In the genomic region with DNA sequence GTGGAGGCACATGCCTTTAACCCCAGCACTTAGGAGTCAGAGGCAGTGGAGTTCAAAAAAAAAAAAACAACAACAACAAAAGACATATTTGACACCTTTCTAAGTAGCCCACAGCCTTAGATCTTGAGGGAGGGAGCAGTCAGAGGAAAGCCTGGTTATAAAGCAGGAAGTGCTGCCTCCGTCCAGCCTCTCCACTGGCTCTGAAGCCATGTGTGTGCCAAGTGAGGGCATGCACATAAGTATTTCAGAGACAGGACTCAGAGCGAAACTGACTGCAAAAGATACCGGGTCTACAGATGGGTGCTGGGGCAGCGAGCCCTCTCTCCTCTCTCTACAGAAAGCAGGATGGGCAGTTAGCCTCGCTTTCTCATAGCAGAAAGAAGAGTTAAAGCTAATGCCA, we compare ENCODE assay signal across 28 mouse cellular contexts.
DNase-seq lines count a peak whose midpoint lies in the region; ATAC-seq and TF ChIP-seq lines count a peak whose summit lies in the region.
"Had no signal": no experiment of that assay in that cellular context is flagged by ENCODE, and none has a peak within 500 bp of the region (broad histone marks: within the 10 kb centered on the region; RNA-seq: fewer than 3 reads in every experiment).

No protein-coding gene starts in this region.

- WGBS in heart, embryonic 12.5 days: 68% methylated on average over 5 of the region's 5 CpGs
- WGBS in intestine, embryonic 15.5 days: 62% methylated on average over 5 of the region's 5 CpGs
- 81% methylated on average over 5 of the region's 5 CpGs for WGBS in intestine, postnatal 0 days
- 84% methylated on average over 5 of the region's 5 CpGs for WGBS in neural tube, embryonic 15.5 days

- no peak for ATAC-seq in heart, embryonic 12.5 days (ENCODE audit: insufficient number of reproducible peaks, low FRiP score)
- no peak for ATAC-seq in intestine, embryonic 15.5 days
- no peak for ATAC-seq in intestine, postnatal 0 days
- no peak for ATAC-seq in neural tube, embryonic 15.5 days (ENCODE audit: low FRiP score)
- no peak for ATAC-seq in inflammation-experienced regulatory T-cells, adult 6 months
- ATAC-seq: activated CD4-positive, CD25-positive, alpha-beta regulatory T cell, adult 4 months; midbrain, embryonic 15.5 days had no signal

- H3K27ac ChIP-seq in heart, embryonic 12.5 days (ENCODE audit: poor library complexity, severe bottlenecking): no peak overlapping the region
- peak overlapping the region; percentile 32; the same call in 1 of the 2 replicates for H3K27ac ChIP-seq in intestine, embryonic 15.5 days
- H3K27ac ChIP-seq in intestine, postnatal 0 days (ENCODE audit: low read depth, low read length): no peak overlapping the region
- 0 out of 2 replicates have a peak overlapping the region, but pooled peaks have one; percentile 23 for H3K27ac ChIP-seq in neural tube, embryonic 15.5 days (replicated peaks)
- H3K27ac ChIP-seq: embryonic facial prominence, embryonic 13.5 days; layer of hippocampus, adult 2 months; limb, embryonic 13.5 days; liver, embryonic 13.5 days; midbrain, embryonic 15.5 days; stomach, embryonic 15.5 days had no signal

- TF ChIP-seq CTCF in intestine, postnatal 0 days (IDR thresholded peaks at IDR 0.05; ENCODE audit: low read depth): no peak

- DNase-seq in heart, adult 18-20 months: no peak
- DNase-seq in thymus, postnatal 4 days: peak; percentile 43
- DNase-seq in thymus, postnatal 25 days: no peak
- DNase-seq: adrenal gland, postnatal 10 days; cerebellum, adult 2 months; cerebellum, postnatal 36 days; embryo, embryonic 11 days; gastrocnemius, postnatal 36 days; kidney, adult 9 months; kidney, postnatal 14 days; layer of hippocampus, postnatal 36 days; liver, embryonic 13.5 days; lung, embryonic 14.5 days had no signal

- no peaks in the 10 kb centered on the region for H3K9me3 ChIP-seq in heart, embryonic 12.5 days (replicated peaks)
- H3K9me3 ChIP-seq in intestine, embryonic 15.5 days: no peaks in the 10 kb centered on the region
- no peaks in the 10 kb centered on the region for H3K9me3 ChIP-seq in intestine, postnatal 0 days (ENCODE audit: control insufficient read depth)
- H3K9me3 ChIP-seq in neural tube, embryonic 15.5 days (replicated peaks): no peaks in the 10 kb centered on the region
- H3K9me3 ChIP-seq: embryonic facial prominence, embryonic 13.5 days; forebrain, embryonic 12.5 days; limb, embryonic 13.5 days; liver, embryonic 13.5 days; megakaryocyte, embryonic 14.5 days; midbrain, embryonic 15.5 days; stomach, embryonic 15.5 days had no signal

- peaks cover 34% of the 10 kb centered on the region for H3K4me1 ChIP-seq in heart, embryonic 12.5 days (replicated peaks)
- H3K4me1 ChIP-seq in intestine, embryonic 15.5 days (replicated peaks): peaks cover 22% of the 10 kb centered on the region
- no peaks in the 10 kb centered on the region for H3K4me1 ChIP-seq in intestine, postnatal 0 days (replicated peaks; ENCODE audit: control insufficient read depth, insufficient read depth, low read length)
- H3K4me1 ChIP-seq in neural tube, embryonic 15.5 days: peaks cover 30% of the 10 kb centered on the region
- H3K4me1 ChIP-seq: liver, embryonic 13.5 days; megakaryocyte, embryonic 14.5 days had no signal

- H3K36me3 ChIP-seq in heart, embryonic 12.5 days: no peaks in the 10 kb centered on the region
- H3K36me3 ChIP-seq in intestine, embryonic 15.5 days: no peaks in the 10 kb centered on the region
- H3K36me3 ChIP-seq in intestine, postnatal 0 days (ENCODE audit: control insufficient read depth, insufficient read depth): no peaks in the 10 kb centered on the region
- no peaks in the 10 kb centered on the region for H3K36me3 ChIP-seq in neural tube, embryonic 15.5 days
- H3K36me3 ChIP-seq: embryonic facial prominence, embryonic 13.5 days; forebrain, embryonic 12.5 days; limb, embryonic 13.5 days; liver, embryonic 13.5 days; midbrain, embryonic 15.5 days; stomach, embryonic 15.5 days had no signal

- no peaks in the 10 kb centered on the region; the same call in 1 of the 2 replicates for H3K27me3 ChIP-seq in heart, embryonic 12.5 days (replicated peaks)
- no peaks in the 10 kb centered on the region for H3K27me3 ChIP-seq in intestine, embryonic 15.5 days (replicated peaks)
- no peaks in the 10 kb centered on the region for H3K27me3 ChIP-seq in intestine, postnatal 0 days (replicated peaks; ENCODE audit: control insufficient read depth, insufficient read depth, low read length)
- H3K27me3 ChIP-seq in neural tube, embryonic 15.5 days (replicated peaks): no peaks in the 10 kb centered on the region
- H3K27me3 ChIP-seq: embryonic facial prominence, embryonic 13.5 days; liver, embryonic 13.5 days; megakaryocyte, embryonic 14.5 days; stomach, embryonic 15.5 days had no signal

- no peak overlapping the region for H3K4me3 ChIP-seq in heart, embryonic 12.5 days
- H3K4me3 ChIP-seq in intestine, embryonic 15.5 days (replicated peaks): no peak overlapping the region
- H3K4me3 ChIP-seq in intestine, postnatal 0 days (ENCODE audit: low read depth, low read length): no peak overlapping the region
- no peak overlapping the region for H3K4me3 ChIP-seq in neural tube, embryonic 15.5 days (replicated peaks)
- H3K4me3 ChIP-seq: embryonic facial prominence, embryonic 13.5 days; erythroblast, embryonic 14.5 days; forebrain, embryonic 12.5 days; layer of hippocampus, adult 2 months; limb, embryonic 13.5 days; liver, embryonic 13.5 days; megakaryocyte, embryonic 14.5 days; midbrain, embryonic 15.5 days; stomach, embryonic 15.5 days had no signal

- no peak overlapping the region for H3K4me2 ChIP-seq in heart, embryonic 12.5 days
- H3K4me2 ChIP-seq in intestine, embryonic 15.5 days (replicated peaks): no peak overlapping the region
- no peak overlapping the region for H3K4me2 ChIP-seq in intestine, postnatal 0 days (replicated peaks; ENCODE audit: low read depth)
- no peak overlapping the region for H3K4me2 ChIP-seq in neural tube, embryonic 15.5 days
- H3K4me2 ChIP-seq: embryonic facial prominence, embryonic 13.5 days; forebrain, embryonic 12.5 days; heart, embryonic 11.5 days; limb, embryonic 13.5 days; liver, embryonic 13.5 days; lung, embryonic 14.5 days; midbrain, embryonic 15.5 days; stomach, embryonic 15.5 days had no signal

- H3K9ac ChIP-seq in heart, embryonic 12.5 days: 0 out of 2 replicates have a peak overlapping the region, but pooled peaks have one; percentile 20
- H3K9ac ChIP-seq in intestine, embryonic 15.5 days: no peak overlapping the region
- no peak overlapping the region for H3K9ac ChIP-seq in intestine, postnatal 0 days (ENCODE audit: low read depth, low read length)
- no peak overlapping the region for H3K9ac ChIP-seq in neural tube, embryonic 15.5 days (replicated peaks)
- H3K9ac ChIP-seq: embryonic facial prominence, embryonic 13.5 days; forebrain, embryonic 12.5 days; liver, embryonic 13.5 days; lung, embryonic 14.5 days; midbrain, embryonic 15.5 days; stomach, embryonic 15.5 days had no signal

Comparison
In these comparisons a context has a peak if more than half of its experiments do, and no peak if none do; other contexts are left out.
1. H3K27ac ChIP-seq: peak in intestine, embryonic 15.5 days (single experiment) and neural tube, embryonic 15.5 days (single experiment); none in heart, embryonic 12.5 days (single experiment) and intestine, postnatal 0 days (single experiment).